Mouse (Mus musculus): ENCODE results near the gene Spta1.

DNA sequence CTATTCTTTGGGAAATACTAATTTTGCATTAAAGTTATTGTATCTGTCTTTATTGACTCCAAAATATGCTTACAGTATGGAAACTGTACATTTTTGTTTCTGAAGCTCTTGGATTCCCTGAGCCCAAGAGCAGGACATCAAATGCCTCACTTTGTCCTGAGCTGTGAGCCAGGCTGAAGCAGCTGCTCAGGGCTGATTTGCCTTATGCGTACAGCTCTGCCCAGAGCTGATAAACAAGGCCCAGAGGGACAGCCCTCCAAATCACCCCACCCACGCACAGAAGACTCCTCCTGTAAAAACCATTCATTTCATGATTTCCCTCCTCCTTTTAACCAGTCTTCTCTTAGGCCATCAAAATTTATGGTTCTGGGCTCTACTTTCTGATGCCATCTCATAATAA, 1.0 kb upstream of the Spta1 start:
- TF ChIP-seq CTCF (conservative IDR thresholded peaks at IDR 0.05; ENCODE audit: low read length), result no peak
- no peak for TF ChIP-seq NANOG (IDR thresholded peaks at IDR 0.05; ENCODE audit: borderline replicate concordance, low read length)
- TF ChIP-seq POU5F1 (IDR thresholded peaks at IDR 0.05; ENCODE audit: borderline replicate concordance, low read length), result no peak
